Mouse (Mus musculus) adrenal gland, postnatal 36 days (tissue): ENCODE data around the gene Erbin. TPM values are rescaled to one million over a fixed set of nuclear protein-coding genes. Genes with fewer than 3 reads are reported as not detected.

Experiments used
- DNase-seq, 2 experiments: peaks; one replicate each; pipeline ENCODE4 v3.0.0; 2021; ENCODE audit warnings: mixed read lengths in 1 of 2
- total RNA-seq, 2 experiments: library from RNA; stranded (reverse); gene quantifications; 2 replicates each; pipeline ENCODE4 v1.2.3; 2021

Erbin gene
- total RNA-seq, 2 experiments from 2014 or later: 98.0 to 105 TPM

DNA sequence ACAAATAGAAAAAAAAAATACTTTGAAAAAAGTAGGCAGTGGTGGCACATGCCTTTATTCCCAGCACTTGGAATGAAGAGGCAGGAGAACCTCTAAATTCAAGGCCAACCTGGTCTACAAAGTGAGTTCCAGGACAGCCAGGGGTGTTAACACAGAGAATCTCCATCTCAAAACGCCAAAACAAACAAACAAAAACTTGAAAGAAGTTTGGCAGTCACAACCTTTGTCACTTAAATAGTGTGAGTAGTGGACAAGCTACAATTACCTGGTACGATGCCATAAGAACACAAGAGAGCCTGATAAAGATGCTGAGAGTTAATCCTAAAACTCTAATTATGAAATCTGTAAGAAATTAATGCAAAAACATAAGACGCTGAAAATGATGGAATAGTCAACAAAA, 8.0 kb downstream of the Erbin start:
- no peak for DNase-seq

DNA sequence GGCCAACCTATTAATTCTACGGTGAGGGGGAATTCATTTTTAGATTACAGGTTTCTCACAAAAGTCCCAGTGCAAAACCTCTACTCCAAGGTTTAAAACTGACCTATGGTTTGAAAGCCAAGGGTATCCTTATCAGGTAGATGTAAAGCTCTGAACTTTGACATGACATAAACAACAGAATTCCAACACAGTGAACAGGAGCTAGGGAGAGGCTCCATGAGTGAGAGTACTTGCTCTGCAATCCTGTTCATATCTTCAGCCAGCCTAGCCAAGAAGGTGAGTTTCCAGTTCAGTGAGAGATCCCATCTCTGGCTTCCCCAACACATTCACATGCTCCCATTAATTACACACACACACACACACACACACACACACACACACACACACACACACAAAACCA, 9.7 kb downstream of the Erbin start:
- DNase-seq: no peak

- DNase-seq: no peak
These were observed 10.4 kb downstream of the Erbin start for GRCm38 (mm10) chr13:103909894-103910293.

DNA sequence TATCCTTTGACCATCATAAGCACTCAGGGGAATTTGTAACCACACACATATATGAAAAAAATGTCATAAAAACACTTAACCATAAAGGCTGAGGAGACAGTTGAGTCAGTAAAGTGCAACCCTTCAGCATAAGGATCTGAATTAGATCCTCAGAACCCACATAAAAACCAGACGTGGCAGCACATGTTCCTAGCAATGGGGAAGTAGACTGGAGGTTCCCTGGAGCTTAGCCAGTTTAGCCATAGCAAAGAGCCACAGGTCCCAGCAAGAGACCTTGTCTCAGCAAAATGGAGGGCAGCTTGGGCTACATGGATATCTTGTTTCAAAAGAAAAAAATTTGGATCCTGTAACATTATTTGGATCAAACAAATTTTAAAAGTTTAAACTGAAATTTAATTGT, 20.3 kb downstream of the Erbin start:
- no peak for DNase-seq

GRCm38 (mm10) chr13:103897606-103898005, 22.7 kb downstream of the Erbin start:
- no peak for DNase-seq

DNA sequence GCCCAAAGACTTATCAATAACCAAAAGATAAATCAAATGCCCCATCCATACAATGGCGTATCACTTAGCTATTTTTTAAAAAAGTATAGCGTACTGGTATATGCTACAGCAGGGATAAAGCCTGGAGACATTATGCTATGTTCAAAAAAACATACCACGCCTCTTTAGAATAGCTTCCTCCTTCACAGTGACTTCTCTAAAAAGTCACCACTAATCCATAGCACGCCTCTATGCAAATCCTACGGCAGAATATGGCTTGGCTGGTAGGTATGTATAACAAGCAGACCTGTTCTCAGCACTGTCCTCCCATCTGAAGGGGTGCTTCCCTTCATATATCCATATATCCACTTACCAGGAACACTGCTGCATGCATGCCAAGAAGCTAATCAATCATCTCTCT, 27.2 kb downstream of the Erbin start:
- no peak for DNase-seq

DNA sequence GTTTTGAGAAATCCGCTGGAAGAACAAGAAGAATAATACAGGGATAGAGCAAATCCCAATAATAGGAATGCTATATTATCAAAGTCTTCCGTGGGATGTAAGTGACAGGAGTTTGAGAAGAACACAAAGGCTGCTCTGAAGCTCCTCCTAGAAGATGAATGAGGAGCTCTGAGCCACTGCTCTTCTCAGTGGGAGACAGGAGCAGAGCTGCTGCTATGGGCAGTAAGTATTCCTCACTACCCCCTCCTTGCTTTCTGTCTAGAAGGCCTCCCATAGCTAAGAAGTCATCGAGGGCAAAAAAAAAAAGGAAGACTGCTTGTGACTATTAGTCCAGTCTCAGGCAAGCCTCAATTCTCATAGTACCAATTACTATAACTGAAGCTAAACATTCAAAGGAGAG, 30.3 kb downstream of the Erbin start:
- DNase-seq: no peak

DNA sequence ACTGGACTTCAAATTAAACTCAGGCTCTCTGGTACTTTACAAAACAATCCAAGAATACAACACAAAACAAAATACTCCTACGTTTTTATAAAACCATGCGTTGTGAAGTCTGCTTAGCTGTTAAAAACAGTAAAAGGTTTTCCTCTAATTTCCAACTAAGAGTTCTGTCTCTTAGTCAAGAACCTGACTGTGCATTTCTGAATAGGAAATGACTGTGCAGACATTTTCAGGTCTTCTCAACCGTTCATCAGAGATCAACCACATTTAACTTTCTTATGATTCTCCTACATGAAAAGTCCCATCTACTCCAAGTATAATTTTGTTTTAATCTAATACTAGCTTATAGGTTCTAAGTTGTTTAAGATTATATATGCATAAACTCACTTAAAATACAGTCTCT, 33.8 kb downstream of the Erbin start:
- DNase-seq: no peak

GRCm38 (mm10) chr13:103881200-103881599, 39.1 kb downstream of the Erbin start:
- DNase-seq: no peak

DNA sequence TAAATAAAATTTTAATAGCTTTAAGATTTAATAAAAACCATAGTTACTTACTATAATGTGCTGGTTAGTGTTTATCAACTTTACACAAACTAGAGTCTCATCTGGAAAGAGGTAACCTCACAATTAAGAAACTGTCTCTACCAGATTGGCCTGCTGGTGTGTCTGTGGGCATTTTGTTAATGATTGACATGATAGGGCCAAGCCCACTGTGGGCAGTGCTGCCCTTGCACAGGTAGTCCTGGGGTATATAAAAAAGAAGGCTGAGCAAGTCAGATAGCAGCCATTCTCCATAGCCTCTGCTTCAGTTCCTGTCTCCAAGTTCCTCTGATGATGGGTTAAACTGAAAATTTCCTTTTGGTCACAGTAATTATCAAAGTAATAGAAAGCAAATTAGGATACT, 43.6 kb downstream of the Erbin start:
- no peak for DNase-seq

DNA sequence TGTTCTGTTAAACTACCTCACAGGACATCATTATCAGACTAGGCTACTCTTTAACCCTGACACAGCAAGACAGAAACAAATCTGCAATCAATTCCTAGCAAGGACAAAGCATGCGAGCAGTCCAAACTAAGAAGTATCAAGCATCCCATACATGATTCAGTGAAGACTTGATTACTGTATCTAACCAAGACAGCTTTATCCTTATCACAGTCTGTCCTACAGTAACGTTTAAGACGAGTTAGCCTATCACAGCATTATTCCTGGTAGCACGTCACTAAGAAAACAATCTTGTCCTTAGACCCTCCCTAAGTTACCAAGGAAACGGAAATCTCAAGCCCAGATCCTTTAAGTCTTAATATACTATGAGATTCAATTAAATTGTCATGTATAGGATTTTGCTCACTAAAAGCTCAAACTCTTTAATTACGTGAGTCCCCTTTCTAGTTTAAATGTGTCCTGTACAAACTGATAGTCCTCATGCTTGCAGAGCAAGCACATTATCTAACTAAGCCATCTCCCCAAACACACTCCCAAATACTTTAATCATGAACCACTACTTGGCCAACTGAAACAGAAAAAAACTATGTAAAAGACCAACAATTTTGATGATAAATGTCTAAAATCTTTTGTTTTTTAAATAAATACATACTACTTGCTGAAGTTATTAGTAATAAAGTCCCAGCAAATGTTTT, 44.3 kb downstream of the Erbin start:
- DNase-seq: no peak

GRCm38 (mm10) chr13:103870786-103871185, 49.5 kb downstream of the Erbin start:
- DNase-seq: peak; percentile 76 to 81

- no peak for DNase-seq
These were observed 50.2 kb downstream of the Erbin start for GRCm38 (mm10) chr13:103870117-103870516.

DNA sequence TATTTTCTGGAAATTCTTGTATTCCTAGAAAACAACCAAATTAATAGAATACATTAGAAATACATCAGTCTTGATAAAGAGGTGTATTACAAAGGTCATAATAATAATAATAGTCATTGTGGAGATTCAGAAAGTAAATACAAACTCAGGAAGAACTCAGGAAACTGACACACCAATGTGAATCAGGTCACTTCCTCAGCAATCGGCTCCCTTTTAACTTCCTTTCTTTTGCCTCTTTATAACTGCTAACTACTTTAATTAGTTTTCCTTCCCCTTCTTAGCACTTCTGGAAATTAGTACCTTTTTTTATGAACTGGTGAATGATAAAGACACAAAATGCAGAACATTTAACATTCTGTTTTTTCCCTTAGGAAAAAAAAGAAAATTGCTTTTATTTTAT, 51.4 kb downstream of the Erbin start:
- no peak for DNase-seq

DNA sequence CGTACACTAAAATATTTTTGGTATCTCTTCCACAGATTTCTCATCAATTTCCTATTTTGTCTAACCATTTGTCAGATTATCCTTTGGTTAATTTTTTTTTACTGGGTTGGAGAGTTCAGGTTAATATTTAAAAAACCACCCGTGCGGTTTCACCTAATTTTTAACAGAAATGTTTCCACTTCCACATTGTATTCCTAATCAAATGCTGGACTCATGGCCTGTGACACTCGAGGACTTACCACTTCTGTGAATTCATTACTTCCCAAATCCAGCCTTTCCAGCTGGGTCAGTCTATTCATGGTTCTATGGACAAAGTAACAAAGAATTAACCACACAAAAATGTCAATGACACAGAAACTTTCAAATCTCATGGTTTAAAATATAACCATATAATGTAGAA, 58.3 kb downstream of the Erbin start:
- DNase-seq: no peak

- no peak for DNase-seq
These were observed 61.3 kb downstream of the Erbin start for GRCm38 (mm10) chr13:103859041-103859440.

GRCm38 (mm10) chr13:103847614-103848013, 72.7 kb downstream of the Erbin start:
- DNase-seq: no peak

DNA sequence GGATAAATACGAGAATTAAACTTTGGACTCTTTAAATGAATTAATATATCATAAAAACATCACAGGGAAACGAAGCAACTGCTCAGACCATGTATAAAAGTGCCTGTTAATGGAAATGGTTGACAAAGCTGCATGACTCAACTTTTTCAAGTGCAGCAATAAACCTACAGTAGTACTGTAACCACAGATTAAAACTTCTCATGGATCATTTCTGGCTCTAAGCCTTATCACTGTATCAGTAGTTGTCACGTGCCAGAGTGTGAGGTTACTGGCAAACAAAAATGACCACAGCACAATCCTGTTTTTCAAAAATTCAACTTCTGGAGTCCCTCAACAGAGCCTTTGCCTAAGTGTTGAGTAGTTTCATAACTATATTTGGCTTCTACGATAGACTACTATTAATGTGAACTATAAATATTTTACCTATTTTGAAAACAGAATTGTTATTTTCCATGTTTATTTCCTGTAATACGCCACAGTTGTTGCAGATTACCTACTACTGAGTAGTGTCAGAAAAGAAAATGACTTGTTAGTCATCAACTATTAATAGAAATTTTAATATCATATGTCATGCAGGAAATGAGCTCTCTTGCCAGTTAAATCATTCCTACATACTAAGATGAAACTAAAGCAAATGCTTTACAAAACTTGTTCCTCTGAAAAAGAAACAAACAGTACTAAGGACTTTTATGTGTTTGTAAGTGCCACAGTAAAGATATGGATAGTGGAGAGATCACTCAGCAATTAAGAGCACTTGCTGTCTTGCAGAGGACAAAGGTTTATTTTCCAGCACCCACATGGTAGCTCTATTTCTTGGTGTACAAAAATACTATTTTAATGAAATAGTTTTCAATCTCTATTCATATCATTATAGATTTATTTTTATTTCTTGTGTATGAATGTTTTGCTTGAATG, 78.8 kb downstream of the Erbin start:
- DNase-seq: no peak

DNA sequence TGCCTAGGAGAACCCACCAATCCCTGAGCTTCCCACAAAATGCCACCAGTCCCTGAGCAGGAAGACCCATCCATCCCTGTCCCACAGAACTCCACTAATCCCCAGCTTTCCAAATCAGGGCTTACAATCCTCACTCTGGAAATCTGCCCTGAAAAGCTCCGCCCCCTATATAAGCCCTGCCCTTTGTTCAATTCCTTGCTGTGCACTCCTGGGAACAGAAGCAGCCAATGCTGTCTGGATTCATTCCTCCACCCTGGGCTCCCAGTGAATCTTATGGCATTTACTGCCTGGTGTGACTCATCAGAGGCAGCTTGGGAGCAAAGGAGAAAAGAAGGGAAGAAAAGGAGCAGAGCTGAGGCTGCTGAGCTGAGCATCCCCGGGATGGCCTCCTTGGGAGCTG, 81.7 kb downstream of the Erbin start:
- DNase-seq: peak in 1 of 2 experiments; percentile 31

- DNase-seq: no peak
These were observed 90.6 kb downstream of the Erbin start for GRCm38 (mm10) chr13:103829623-103830135.

- DNase-seq: no peak
These were observed 98.0 kb downstream of the Erbin start for GRCm38 (mm10) chr13:103822270-103822669.

GRCm38 (mm10) chr13:103819377-103819776, 100.9 kb downstream of the Erbin start:
- DNase-seq: no peak

GRCm38 (mm10) chr13:103817935-103818334, 102.4 kb downstream of the Erbin start:
- no peak for DNase-seq
